Mouse (Mus musculus): Measurements from ENCODE around the gene Tm6sf1. TPM values are rescaled to one million over a fixed set of nuclear protein-coding genes. Genes with fewer than 3 reads are reported as not detected.

Tm6sf1 gene
- total and polyA plus RNA-seq, 3 experiments, result 0.28 to 0.93 (median 0.57) TPM

DNA sequence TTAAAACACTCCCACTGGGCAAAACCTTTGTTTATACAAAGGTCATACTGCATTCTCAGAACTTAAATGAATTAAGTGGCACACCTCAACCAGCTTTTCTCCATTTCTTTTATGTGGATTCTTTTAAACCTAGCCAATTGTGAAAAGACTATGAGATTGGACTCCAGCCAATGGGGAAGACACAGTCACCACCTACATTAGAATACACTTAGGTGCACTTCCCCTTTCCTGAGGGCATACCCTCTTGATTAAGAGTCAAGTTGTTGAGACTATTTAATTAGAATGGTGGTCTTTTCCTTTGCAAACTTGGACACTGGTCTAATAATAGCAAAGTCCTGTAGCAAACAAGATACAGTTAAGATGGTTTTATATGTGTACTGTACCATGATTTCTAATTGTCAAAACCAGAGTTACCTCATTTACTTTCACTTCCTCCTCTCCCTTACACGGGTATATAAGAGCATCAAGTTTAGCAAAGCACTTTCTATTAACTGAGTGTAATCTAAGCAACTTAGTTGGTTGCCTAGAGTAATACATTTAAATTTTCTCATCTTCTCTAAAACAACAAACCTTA, 62.7 kb downstream of the Tm6sf1 start:
- Histone ChIP-seq H3K27me3 (replicated peaks) (no peaks in the 10 kb centered on the region), H3K4me3 (replicated peaks in 1 of 3; ENCODE audit: low read depth in 2 of 3, low read length in 2 of 3, poor library complexity in 1 of 3) (no peak overlapping the region), H3K4me1 (ENCODE audit: control insufficient read depth in 1 of 2, insufficient read depth in 2 of 2) (peaks cover 0 to 11% of the 10 kb centered on the region in 2 experiments; a peak in 2 of 4 replicates), H3K36me3 (replicated peaks in 1 of 2; ENCODE audit: control insufficient read depth in 1 of 2, insufficient read depth in 1 of 2, low read length in 1 of 2) (no peaks in the 10 kb centered on the region), H3K9me3 (replicated peaks; ENCODE audit: low read length) (no peaks in the 10 kb centered on the region), H3K9ac (ENCODE audit: insufficient read depth, low read depth) (no peak overlapping the region), H3K79me2 (replicated peaks; ENCODE audit: control insufficient read depth, extremely low read depth, insufficient read depth, poor library complexity, severe bottlenecking) (no peaks in the 10 kb centered on the region), H3K27ac (ENCODE audit: insufficient read depth, low read depth) (no peak overlapping the region), H3K4me2 (ENCODE audit: insufficient read depth, low read depth, poor library complexity, severe bottlenecking) (peak overlapping the region; percentile 21; the same call in 1 of the 2 replicates)
- dilution Hi-C loops (cut with MboI; ENCODE audit: extremely low pct_ligation_motif_present, extremely low pct_unique_long_range_greater_than_20kb, low sequenced_read_pairs) (no loop called here), in situ Hi-C loops (cut with MboI; ENCODE audit: low pct_ligation_motif_present, low pct_unique_long_range_greater_than_20kb, low sequenced_read_pairs) (no loop called here)
- TF ChIP-seq RCOR1 (conservative IDR thresholded peaks at IDR 0.05; ENCODE audit: low read depth, low read length), result peak; percentile 56; the same call in 1 of the 2 replicates
- TF ChIP-seq HCFC1 (IDR thresholded peaks at IDR 0.05; ENCODE audit: low read depth, low read length), result no peak
- TF ChIP-seq JUND (conservative IDR thresholded peaks at IDR 0.05; ENCODE audit: low read depth, low read length), result peak; percentile 92
- peak; percentile 98 for TF ChIP-seq EP300 (IDR thresholded peaks at IDR 0.05; ENCODE audit: low read length)
- TF ChIP-seq ZC3H11A (IDR thresholded peaks at IDR 0.05; ENCODE audit: low read depth, low read length), result no peak
- 0 out of 2 replicates have a peak, but pooled peaks have one; percentile 46 for TF ChIP-seq TBP (conservative IDR thresholded peaks at IDR 0.05; ENCODE audit: low read depth, low read length)
- no peak for TF ChIP-seq E2F4 (IDR thresholded peaks at IDR 0.05; ENCODE audit: insufficient replicate concordance, low read depth, low read length)
- TF ChIP-seq MAZ (IDR thresholded peaks at IDR 0.05; ENCODE audit: low read depth, low read length), result no peak
- no peak for TF ChIP-seq CHD2 (IDR thresholded peaks at IDR 0.05; ENCODE audit: low read length)
- 0 out of 2 replicates have a peak, but pooled peaks have one; percentile 24 for TF ChIP-seq MEF2A (IDR thresholded peaks at IDR 0.05; ENCODE audit: borderline replicate concordance, low read depth, low read length)
- TF ChIP-seq MAX (IDR thresholded peaks at IDR 0.05; ENCODE audit: low read length), result no peak
- TF ChIP-seq ZMIZ1 (IDR thresholded peaks at IDR 0.05; ENCODE audit: low read depth, low read length), result no peak
- no peak for TF ChIP-seq MXI1 (IDR thresholded peaks at IDR 0.05; ENCODE audit: low read depth, low read length)
- TF ChIP-seq ETS1 (conservative IDR thresholded peaks at IDR 0.05; ENCODE audit: low read depth, low read length), result no peak
- TF ChIP-seq CTCF (conservative IDR thresholded peaks at IDR 0.05 in 1 of 2, IDR thresholded peaks at IDR 0.05 in 1 of 2; ENCODE audit: low read depth in 2 of 2, low read length in 2 of 2), result no peak
- TF ChIP-seq KAT2A (IDR thresholded peaks at IDR 0.05; ENCODE audit: insufficient replicate concordance, low read length), result no peak
- TF ChIP-seq IRF4 (IDR thresholded peaks at IDR 0.05; ENCODE audit: low read depth, low read length), result peak; percentile 97
- no peak for TF ChIP-seq USF1 (IDR thresholded peaks at IDR 0.05; ENCODE audit: low read depth, low read length)
- no peak for TF ChIP-seq ZKSCAN1 (IDR thresholded peaks at IDR 0.05; ENCODE audit: borderline replicate concordance, low read depth, low read length)
- no peak for TF ChIP-seq POLR2A (IDR thresholded peaks at IDR 0.05; ENCODE audit: low read depth, low read length)
- TF ChIP-seq MAFK (IDR thresholded peaks at IDR 0.05; ENCODE audit: insufficient replicate concordance, low read length), result no peak
- no peak; the same call in 1 of the 2 replicates for TF ChIP-seq ELF1 (IDR thresholded peaks at IDR 0.05; ENCODE audit: low read depth, low read length)
- no peak for TF ChIP-seq UBTF (IDR thresholded peaks at IDR 0.05; ENCODE audit: low read depth, low read length)
- no peak for TF ChIP-seq CHD1 (IDR thresholded peaks at IDR 0.05; ENCODE audit: low read depth, low read length)
- no peak for TF ChIP-seq RAD21 (IDR thresholded peaks at IDR 0.05; ENCODE audit: low read depth, low read length)
- TF ChIP-seq BHLHE40 (IDR thresholded peaks at IDR 0.05; ENCODE audit: low read depth, low read length), result no peak
- no peak for TF ChIP-seq POLR2AphosphoS2 (IDR thresholded peaks at IDR 0.05; ENCODE audit: low read depth, low read length)
- TF ChIP-seq SIN3A (IDR thresholded peaks at IDR 0.05; ENCODE audit: low read length), result no peak
- no peak for TF ChIP-seq PAX5 (IDR thresholded peaks at IDR 0.05; ENCODE audit: low read length)
- no peak for TF ChIP-seq ZNF384 (IDR thresholded peaks at IDR 0.05; ENCODE audit: low read depth, low read length)
- no peak for TF ChIP-seq GABPA (IDR thresholded peaks at IDR 0.05; ENCODE audit: insufficient replicate concordance, low read depth, low read length)
- TF ChIP-seq MYC (IDR thresholded peaks at IDR 0.05; ENCODE audit: low read depth, low read length), result no peak
- TF ChIP-seq TCF12 (IDR thresholded peaks at IDR 0.05; ENCODE audit: low read depth, low read length), result no peak
- peak; percentile 92 for TF ChIP-seq JUN (IDR thresholded peaks at IDR 0.05; ENCODE audit: insufficient read depth, low read depth, low read length)
- TF ChIP-seq NELFE (IDR thresholded peaks at IDR 0.05; ENCODE audit: low read depth, low read length), result no peak
- no peak for TF ChIP-seq SMC3 (IDR thresholded peaks at IDR 0.05; ENCODE audit: low read depth, low read length)
- peak; percentile 57 for DNase-seq (ENCODE audit: extremely low read depth)

Measured in CH12.LX (cell line).